Mouse (Mus musculus): ENCODE measurements around the gene D630045J12Rik. TPM values are rescaled to one million over a fixed set of nuclear protein-coding genes. Genes with fewer than 3 reads are reported as not detected.

D630045J12Rik gene
- polyA plus RNA-seq, 2 experiments: 7.3 to 14.2 TPM

- no peak for DNase-seq (ENCODE audit: low spot score)
- H3K27ac ChIP-seq (replicated peaks; ENCODE audit: low read depth, low read length): no peak overlapping the region
- peaks cover 13% of the 10 kb centered on the region; the same call in 1 of the 2 replicates for H3K4me1 ChIP-seq (ENCODE audit: control insufficient read depth, insufficient read depth, low read length)
- H3K4me3 ChIP-seq (replicated peaks; ENCODE audit: low read length): no peak overlapping the region
- H3K9me3 ChIP-seq (ENCODE audit: control insufficient read depth, low read length): no peaks in the 10 kb centered on the region
- H3K9ac ChIP-seq (ENCODE audit: low read depth, low read length, severe bottlenecking): no peak overlapping the region
- WGBS: 88% methylated on average over 14 of the region's 14 CpGs
- peaks cover 43% of the 10 kb centered on the region for H3K36me3 ChIP-seq (ENCODE audit: control insufficient read depth, insufficient read depth, low read length)
- TF ChIP-seq POLR2A (IDR thresholded peaks at IDR 0.05; ENCODE audit: borderline replicate concordance, extremely low read depth, insufficient read depth, insufficient read length): no peak
- no peak overlapping the region for H3K4me2 ChIP-seq (replicated peaks; ENCODE audit: low read depth, low read length, severe bottlenecking)
- ATAC-seq (ENCODE audit: low FRiP score, low read depth): no peak
- no peaks in the 10 kb centered on the region for H3K27me3 ChIP-seq (ENCODE audit: control insufficient read depth, insufficient read depth, low read length)
Observed at GRCm38 (mm10) chr6:38128115-38128514, 125.7 kb downstream of the D630045J12Rik start.

GRCm38 (mm10) chr6:38125462-38125861 is 128.3 kb downstream of the D630045J12Rik start:
- no peak for TF ChIP-seq POLR2A (IDR thresholded peaks at IDR 0.05; ENCODE audit: borderline replicate concordance, extremely low read depth, insufficient read depth, insufficient read length)
- H3K9ac ChIP-seq (ENCODE audit: low read depth, low read length, severe bottlenecking): no peak overlapping the region
- peaks cover 11% of the 10 kb centered on the region; the same call in 1 of the 2 replicates for H3K4me1 ChIP-seq (ENCODE audit: control insufficient read depth, insufficient read depth, low read length)
- H3K27ac ChIP-seq (replicated peaks; ENCODE audit: low read depth, low read length): no peak overlapping the region
- no peaks in the 10 kb centered on the region for H3K9me3 ChIP-seq (ENCODE audit: control insufficient read depth, low read length)
- no peak overlapping the region for H3K4me2 ChIP-seq (replicated peaks; ENCODE audit: low read depth, low read length, severe bottlenecking)
- peaks cover 36% of the 10 kb centered on the region for H3K36me3 ChIP-seq (ENCODE audit: control insufficient read depth, insufficient read depth, low read length)
- ATAC-seq (ENCODE audit: low FRiP score, low read depth) (no peak), DNase-seq (ENCODE audit: low spot score) (no peak)
- H3K4me3 ChIP-seq (replicated peaks; ENCODE audit: low read length): no peak overlapping the region
- H3K27me3 ChIP-seq (ENCODE audit: control insufficient read depth, insufficient read depth, low read length): no peaks in the 10 kb centered on the region
- 93% methylated on average over 3 of the region's 3 CpGs for WGBS

- 96% methylated on average over 5 of the region's 5 CpGs for WGBS
- Histone ChIP-seq H3K4me2 (replicated peaks; ENCODE audit: low read depth, low read length, severe bottlenecking) (no peak overlapping the region), H3K9ac (ENCODE audit: low read depth, low read length, severe bottlenecking) (no peak overlapping the region), H3K9me3 (ENCODE audit: control insufficient read depth, low read length) (no peaks in the 10 kb centered on the region), H3K4me1 (ENCODE audit: control insufficient read depth, insufficient read depth, low read length) (peaks cover 11% of the 10 kb centered on the region; the same call in 1 of the 2 replicates), H3K27ac (replicated peaks; ENCODE audit: low read depth, low read length) (no peak overlapping the region), H3K27me3 (ENCODE audit: control insufficient read depth, insufficient read depth, low read length) (no peaks in the 10 kb centered on the region), H3K4me3 (replicated peaks; ENCODE audit: low read length) (no peak overlapping the region), H3K36me3 (ENCODE audit: control insufficient read depth, insufficient read depth, low read length) (peaks cover 31% of the 10 kb centered on the region)
- TF ChIP-seq POLR2A (IDR thresholded peaks at IDR 0.05; ENCODE audit: borderline replicate concordance, extremely low read depth, insufficient read depth, insufficient read length): no peak
- ATAC-seq (ENCODE audit: low FRiP score, low read depth) (no peak), DNase-seq (ENCODE audit: low spot score) (no peak)
Observed at GRCm38 (mm10) chr6:38124882-38125281, 128.9 kb downstream of the D630045J12Rik start.

GRCm38 (mm10) chr6:38124207-38124835 is 129.5 kb downstream of the D630045J12Rik start, which contains the start of gene Atp6v0a4:
Gene Atp6v0a4 (minus strand): TSS chr6:38124586.
- ATAC-seq (ENCODE audit: low FRiP score, low read depth): no peak
- no peak for TF ChIP-seq POLR2A (IDR thresholded peaks at IDR 0.05; ENCODE audit: borderline replicate concordance, extremely low read depth, insufficient read depth, insufficient read length)
- DNase-seq (ENCODE audit: low spot score): peak; percentile 7
- Histone ChIP-seq H3K4me1 (ENCODE audit: control insufficient read depth, insufficient read depth, low read length) (peaks cover 11% of the 10 kb centered on the region; the same call in 1 of the 2 replicates), H3K9me3 (ENCODE audit: control insufficient read depth, low read length) (no peaks in the 10 kb centered on the region), H3K36me3 (ENCODE audit: control insufficient read depth, insufficient read depth, low read length) (peaks cover 30% of the 10 kb centered on the region), H3K27ac (replicated peaks; ENCODE audit: low read depth, low read length) (no peak within 1 kb of the TSS), H3K4me2 (replicated peaks; ENCODE audit: low read depth, low read length, severe bottlenecking) (no peak within 1 kb of the TSS), H3K9ac (ENCODE audit: low read depth, low read length, severe bottlenecking) (no peak within 1 kb of the TSS), H3K4me3 (replicated peaks; ENCODE audit: low read length) (no peak within 1 kb of the TSS), H3K27me3 (ENCODE audit: control insufficient read depth, insufficient read depth, low read length) (no peaks in the 10 kb centered on the region)
- 50% methylated on average over 7 of the region's 7 CpGs for WGBS

GRCm38 (mm10) chr6:38123471-38124206 is 130.2 kb downstream of the D630045J12Rik start:
- DNase-seq (ENCODE audit: low spot score): no peak
- Histone ChIP-seq H3K27ac (replicated peaks; ENCODE audit: low read depth, low read length) (no peak overlapping the region), H3K36me3 (ENCODE audit: control insufficient read depth, insufficient read depth, low read length) (peaks cover 28% of the 10 kb centered on the region), H3K27me3 (ENCODE audit: control insufficient read depth, insufficient read depth, low read length) (no peaks in the 10 kb centered on the region), H3K9ac (ENCODE audit: low read depth, low read length, severe bottlenecking) (no peak overlapping the region), H3K4me2 (replicated peaks; ENCODE audit: low read depth, low read length, severe bottlenecking) (no peak overlapping the region), H3K4me1 (ENCODE audit: control insufficient read depth, insufficient read depth, low read length) (peaks cover 11% of the 10 kb centered on the region; the same call in 1 of the 2 replicates), H3K9me3 (ENCODE audit: control insufficient read depth, low read length) (no peaks in the 10 kb centered on the region), H3K4me3 (replicated peaks; ENCODE audit: low read length) (no peak overlapping the region)
- WGBS: 60% methylated on average over 18 of the region's 18 CpGs
- ATAC-seq (ENCODE audit: low FRiP score, low read depth): no peak
- TF ChIP-seq POLR2A (IDR thresholded peaks at IDR 0.05; ENCODE audit: borderline replicate concordance, extremely low read depth, insufficient read depth, insufficient read length): no peak
